Mouse (Mus musculus): ENCODE data around the gene Itpa.

GRCm38 (mm10) chr2:130645198-130645597 lies 22.2 kb upstream of the Itpa start:
- TF ChIP-seq POLR2A (IDR thresholded peaks at IDR 0.05; ENCODE audit: control insufficient read depth, extremely low read depth, insufficient read depth, low read length, poor library complexity) (no peak), CTCF (IDR thresholded peaks at IDR 0.05; ENCODE audit: borderline replicate concordance, control insufficient read depth, extremely low read depth, insufficient read depth, low read length, poor library complexity) (no peak)

Measured in thymus, adult 2 months (tissue).